Mouse (Mus musculus) olfactory bulb, adult 2 months (tissue): ENCODE measurements around the gene Rad51d.

Experiments
- CTCF ChIP-seq: fragments of 200-500 bp; IDR thresholded peaks from 2 replicates; pipeline ENCODE4 v1.5.1; 2012; ENCODE audit warnings: low read depth, mild to moderate bottlenecking, low read length, moderate library complexity; ENCODE audit not compliant: insufficient read depth
- POLR2A ChIP-seq: fragments of 200-500 bp; IDR thresholded peaks from 2 replicates; pipeline ENCODE4 v1.6.1; 2012; ENCODE audit warnings: mild to moderate bottlenecking, low read depth, low read length, moderate library complexity; ENCODE audit not compliant: insufficient read depth

DNA sequence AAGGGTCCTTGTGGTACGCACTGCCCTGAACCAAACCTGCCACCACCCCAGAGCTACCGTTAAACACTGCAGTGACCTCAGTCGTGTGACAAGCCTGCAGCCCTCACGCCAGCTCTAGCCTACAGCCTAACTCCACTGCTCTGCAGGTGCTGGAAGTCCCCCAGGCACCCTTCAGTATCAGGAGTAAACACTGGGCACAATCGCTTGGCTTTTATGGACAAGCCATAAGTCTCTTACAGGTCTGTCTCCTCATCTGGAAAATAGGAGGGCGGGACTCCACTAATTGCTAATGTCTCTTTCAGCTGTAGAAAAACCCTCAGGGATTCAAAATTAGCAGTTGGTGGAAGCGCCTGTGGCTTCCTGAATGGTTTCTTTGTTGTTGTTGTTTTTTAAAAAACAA lies 53.2 kb downstream of the Rad51d start:
- TF ChIP-seq POLR2A = no peak
- no peak for TF ChIP-seq CTCF
